Mouse (Mus musculus) lung, postnatal 0 days (tissue): ENCODE measurements around the gene 2510009E07Rik.

Experiments
- CTCF ChIP-seq: IDR thresholded peaks from 2 replicates; pipeline ENCODE4 v1.5.1; 2016; ENCODE audit warnings: antibody characterized with exemption, mild to moderate bottlenecking
- EP300 ChIP-seq: IDR thresholded peaks from 2 replicates; pipeline ENCODE4 v1.6.1; 2016; ENCODE audit warnings: antibody characterized with exemption, mild to moderate bottlenecking, control low read depth

DNA sequence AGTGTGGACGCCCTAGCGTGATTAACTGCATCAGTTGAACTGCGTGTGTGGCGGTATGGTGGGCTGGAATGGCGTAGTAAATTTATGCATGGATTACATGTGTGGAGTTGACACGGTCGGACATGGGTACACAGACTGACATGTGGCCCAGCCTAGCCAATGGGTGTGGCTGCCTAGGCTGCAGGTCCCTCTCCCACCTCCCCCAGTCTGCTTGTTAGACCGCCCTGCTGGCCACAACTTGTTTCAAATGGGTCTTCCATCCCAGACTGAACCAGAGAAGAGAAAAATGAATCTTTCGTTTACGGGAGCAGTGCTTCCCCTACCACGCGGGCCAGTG, 745 bp upstream of the 2510009E07Rik start:
- TF ChIP-seq EP300 (no peak), CTCF (no peak)
